Mouse (Mus musculus): ENCODE results near the gene Tldc1.

GRCm38 (mm10) chr8:119723676-119724075 is 54.5 kb downstream of the Tldc1 start:
- TF ChIP-seq POLR2A (IDR thresholded peaks at IDR 0.05; ENCODE audit: borderline replicate concordance, extremely low read depth, low read depth, low read length) (no peak), CTCF (IDR thresholded peaks at IDR 0.05; ENCODE audit: insufficient read depth, low read length) (no peak)

Data from lung, adult 2 months (tissue).